Mouse (Mus musculus) embryonic facial prominence, embryonic 14.5 days (tissue): ENCODE data around the gene Eif5a2. TPM values are rescaled to one million over a fixed set of nuclear protein-coding genes. Genes with fewer than 3 reads are reported as not detected.

Experiments used
- polyA plus RNA-seq: library from polyadenylated mRNA; unstranded; fragments of >200 nt; fragmentation: Nextera tagmentation; extraction: Ambion mirVana; gene quantifications from 2 replicates; pipeline ENCODE4 v1.2.1, GENCODE M21; 2014

The Eif5a2 gene
- polyA plus RNA-seq, 1 experiment from 2014 or later, result 10.4 TPM

Other genes starting within 250 kb of the Eif5a2 start
- gene Slc2a2, start 83.4 kb upstream of the Eif5a2 start, polyA plus RNA-seq, result 0.12 TPM in 1 of 2 replicates, not detected in the other
- 509 and 603 TPM in 2 replicates for gene Rpl22l1, start 24.2 kb downstream of the Eif5a2 start, polyA plus RNA-seq
- not detected in 2 replicates for gene Gm1527, start 111.3 kb downstream of the Eif5a2 start, polyA plus RNA-seq